Mouse (Mus musculus) A20 (cell line): ENCODE measurements around the gene Tial1.
A peak's percentile ranks its signal among the peaks of the same experiment; 100 is the strongest.

Experiments
- DNase-seq: peaks from one replicate; pipeline ENCODE4 v3.0.0-alpha.2; 2011; ENCODE audit warnings: low read depth, low spot score

Gene Tial1

DNA sequence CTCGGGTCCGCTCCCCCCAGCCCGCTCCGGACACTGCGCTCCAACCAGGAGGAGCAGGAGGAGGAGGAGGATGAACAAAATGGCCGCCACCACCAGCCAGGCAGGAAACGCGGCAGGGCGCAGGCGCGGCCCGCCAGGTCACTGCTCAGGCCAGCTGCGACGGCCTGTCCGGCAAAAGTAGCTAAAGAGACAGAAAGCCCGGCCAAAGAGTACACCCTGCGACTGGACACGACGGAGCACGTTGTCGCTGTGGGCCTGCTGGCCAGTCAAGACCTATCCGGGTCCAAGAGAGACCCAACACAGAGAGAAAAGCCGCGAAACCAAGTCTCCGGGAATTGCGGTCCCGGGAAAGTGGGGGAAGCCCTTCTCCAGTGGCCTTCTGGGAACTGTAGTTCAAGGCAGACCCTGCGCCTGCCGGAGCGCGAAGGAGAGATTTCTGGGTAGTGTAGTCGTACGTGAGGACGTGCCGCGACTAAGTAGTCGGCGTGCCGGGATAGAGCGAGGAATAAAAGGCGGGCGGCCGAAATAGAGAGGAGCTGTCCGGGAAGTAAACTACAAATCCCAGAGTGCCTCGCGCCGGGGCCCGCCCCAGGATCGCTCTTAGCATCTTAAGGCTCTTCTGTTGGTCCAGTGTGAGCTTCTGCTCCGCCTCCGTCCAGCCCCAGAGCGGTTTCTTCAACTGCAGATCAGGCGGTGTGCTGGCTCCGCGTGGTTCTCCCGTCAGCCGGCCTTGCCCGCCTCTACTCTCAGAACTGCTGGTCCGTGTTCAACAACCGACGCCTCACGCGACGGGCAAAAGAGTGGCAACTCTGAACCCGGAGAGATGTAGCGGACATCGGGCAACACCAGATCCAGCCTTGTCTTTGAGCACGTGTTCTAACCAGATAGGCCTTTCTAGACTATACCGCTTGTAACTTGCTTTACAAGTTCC, at the start of gene Tial1:
TSS of gene Tial1 (minus strand) at position 433 of the 931 bp plus-strand sequence.
- DNase-seq, result peak; percentile 99

DNA sequence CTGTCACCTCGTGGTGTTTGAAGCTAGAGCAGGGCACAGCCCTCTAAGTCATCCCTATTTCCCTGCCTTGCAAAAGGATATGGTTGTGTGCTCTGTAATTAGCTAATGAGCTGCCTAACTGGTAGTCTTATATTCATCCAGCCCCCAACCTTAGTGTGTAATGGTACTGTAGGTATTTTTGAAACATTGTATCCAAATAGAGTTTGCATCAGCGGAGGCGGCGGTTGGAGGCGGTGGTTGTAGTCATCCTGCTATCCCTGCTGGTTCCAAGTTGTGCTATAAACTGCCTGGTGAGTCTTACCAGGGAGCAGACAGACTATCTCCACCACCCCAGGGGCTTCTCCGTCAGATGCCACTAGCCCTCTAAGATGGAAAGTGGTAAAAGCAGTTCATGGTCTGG, 42.6 kb upstream of the Tial1 start:
- no peak for DNase-seq

DNA sequence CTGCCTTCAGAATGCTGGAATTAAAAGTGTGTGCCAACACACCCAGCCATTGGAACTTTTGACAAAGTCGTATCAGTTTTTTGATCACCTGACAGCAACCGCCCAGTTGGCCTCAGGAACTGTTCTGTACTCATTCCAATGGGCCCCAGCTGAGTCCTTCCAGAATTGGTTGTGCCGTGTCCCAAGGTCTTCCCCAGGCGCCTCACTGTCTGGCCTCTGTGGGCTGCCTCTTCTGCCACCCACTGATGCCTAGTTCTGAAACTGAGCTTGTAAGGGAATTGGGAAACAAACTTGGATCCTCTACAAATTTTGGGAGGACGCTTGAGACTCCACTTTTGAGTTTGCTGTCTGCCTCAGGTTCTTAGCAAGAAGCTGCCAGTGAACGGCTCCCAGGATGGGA, 38.3 kb upstream of the Tial1 start:
- DNase-seq, result no peak

DNA sequence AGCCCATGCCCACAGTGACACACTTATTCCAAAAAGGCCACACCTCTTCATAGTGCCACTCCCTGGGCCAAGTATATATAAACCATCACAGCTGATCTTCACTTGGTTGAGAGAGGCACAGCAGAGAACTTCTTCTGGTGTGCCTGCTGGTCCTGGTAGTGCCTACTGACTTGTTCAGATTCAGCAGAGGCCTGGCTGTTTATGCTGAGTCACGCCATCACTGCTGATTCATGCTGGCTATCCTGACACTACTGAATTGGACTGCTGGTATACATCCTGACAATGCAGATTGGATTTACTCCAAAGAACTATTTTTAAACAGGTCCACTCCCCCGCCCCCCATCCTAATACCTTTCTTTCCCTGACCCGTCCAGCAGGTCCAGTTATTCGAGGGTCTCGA, 33.0 kb upstream of the Tial1 start:
- no peak for DNase-seq

DNA sequence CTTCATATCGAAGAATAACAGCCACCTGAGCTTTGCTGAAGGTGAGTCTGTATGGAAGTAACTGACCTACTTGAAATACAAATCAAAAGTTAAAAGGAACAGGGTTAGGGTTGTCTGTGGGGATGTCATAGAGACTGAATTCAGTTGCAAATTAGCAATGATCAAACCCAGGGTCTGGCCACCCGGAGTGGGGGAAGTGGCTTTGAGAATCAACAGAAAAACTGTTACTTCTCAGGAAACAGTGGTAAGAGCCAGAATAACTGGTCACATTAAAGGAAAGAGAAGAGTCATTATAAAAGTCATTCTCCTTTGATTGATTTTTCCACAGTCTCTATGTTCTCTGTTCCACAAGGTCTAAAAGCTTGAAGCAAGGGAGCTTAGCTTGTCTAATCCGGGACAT, 27.5 kb upstream of the Tial1 start:
- no peak for DNase-seq

DNA sequence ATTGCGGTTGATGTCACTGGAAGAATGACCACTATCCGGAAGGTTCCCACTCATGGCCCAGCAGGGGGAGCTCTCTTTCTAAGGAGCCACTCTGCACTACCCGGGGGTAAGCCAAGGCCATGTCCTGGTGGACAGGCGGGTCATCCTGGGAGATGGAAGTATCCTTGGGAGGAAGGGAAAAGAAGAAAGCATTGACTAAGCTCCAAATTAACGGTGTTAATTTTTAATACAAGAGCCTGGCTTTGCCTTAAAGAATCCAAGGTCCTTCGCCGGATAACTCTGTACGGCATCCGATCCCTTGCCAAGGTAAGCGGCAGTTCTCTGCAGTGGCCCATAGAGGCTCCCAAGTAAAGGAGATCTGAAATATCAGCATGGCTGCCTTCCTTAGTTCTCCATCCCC, 12.8 kb upstream of the Tial1 start:
- DNase-seq, result peak; percentile 34

DNA sequence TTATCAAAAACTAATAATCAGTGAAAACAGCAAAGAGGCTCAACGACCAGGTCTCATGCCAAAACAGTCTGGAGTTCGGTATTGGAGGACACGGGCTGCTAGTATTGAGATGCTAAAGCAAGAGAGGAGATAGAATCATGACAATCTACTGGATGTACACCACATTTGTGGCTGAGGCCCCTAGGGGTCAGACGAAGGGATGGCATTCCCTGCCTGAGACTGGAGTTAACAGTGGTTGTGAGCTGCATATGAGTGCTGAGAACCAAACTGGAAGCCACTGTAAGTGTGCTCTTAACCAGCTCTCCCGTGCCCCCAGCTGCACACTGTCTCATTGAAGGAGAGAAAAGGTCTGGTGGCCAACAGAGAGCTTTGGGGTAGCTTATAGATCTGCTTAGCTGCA, 889 bp upstream of the Tial1 start:
- peak; percentile 66 for DNase-seq

DNA sequence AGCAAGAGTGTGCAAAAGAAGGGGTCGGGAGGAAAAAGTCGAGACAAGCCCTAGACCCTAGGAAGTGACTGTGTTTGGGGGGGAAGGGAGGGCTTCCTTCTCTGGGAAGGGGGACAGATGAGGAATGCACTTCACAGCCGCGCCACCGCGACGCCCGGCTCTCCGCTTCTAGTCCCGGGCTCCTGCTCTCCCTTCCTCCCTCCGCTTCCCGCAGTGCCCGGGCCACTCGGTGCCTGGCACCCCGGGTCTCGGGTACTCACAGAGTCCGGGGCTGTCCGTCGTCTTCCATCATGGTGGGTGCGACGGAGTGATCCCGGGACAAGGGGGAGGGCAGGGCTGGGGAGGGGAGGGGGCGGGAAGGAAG, 670 bp downstream of the Tial1 start:
- no peak for DNase-seq

DNA sequence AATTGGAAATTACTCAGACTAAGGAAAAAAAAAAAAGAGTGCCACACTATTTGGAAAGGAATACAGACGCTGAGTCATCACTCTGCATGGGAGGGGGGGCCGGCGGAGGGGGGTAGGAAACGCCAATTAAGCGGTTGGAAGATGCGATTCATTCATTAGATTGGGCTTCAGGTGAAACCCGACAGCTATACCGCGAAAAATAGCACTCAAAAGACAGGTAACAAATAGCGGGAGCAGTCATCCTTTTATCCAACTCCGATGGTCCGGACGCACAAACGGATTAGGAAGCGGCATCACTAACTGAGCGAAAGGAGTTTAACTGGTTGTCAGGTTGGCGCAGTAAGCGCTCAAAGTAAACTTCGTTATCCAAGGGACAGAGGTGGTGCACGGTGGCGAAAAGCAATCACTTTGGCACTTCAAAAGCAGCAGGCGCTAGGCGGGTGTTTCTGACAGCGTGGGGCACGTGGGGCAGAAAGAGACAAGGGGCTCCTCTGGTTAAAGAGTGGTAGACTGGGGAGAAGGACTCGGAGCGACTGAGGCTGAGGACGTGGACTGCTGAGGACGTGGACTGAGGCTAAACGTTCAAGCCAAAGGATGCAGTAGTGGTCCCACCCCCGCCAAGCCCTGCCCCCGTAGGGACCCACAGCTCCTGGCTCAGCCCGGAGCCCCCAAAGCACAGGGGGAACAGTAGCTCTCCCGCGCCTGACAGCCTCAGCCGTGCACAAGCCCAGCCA, 1.2 kb downstream of the Tial1 start:
- peak; percentile 73 for DNase-seq

DNA sequence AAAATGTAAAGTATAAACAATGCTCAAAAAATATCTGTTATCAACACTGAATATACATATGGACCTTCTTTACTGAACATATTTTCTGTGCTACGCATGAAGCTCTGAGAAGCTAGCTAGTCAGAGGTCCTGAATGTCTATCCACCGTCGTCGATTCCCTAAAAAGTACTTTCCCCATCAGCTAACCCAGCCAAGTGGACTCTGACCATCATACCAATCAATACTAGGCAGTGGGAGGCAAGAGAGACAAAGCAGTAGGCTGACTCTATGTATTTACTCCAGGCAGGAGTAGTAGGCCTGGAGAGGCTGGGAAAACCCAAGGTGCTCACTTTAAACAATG, 1.8 kb downstream of the Tial1 start:
- no peak for DNase-seq

DNA sequence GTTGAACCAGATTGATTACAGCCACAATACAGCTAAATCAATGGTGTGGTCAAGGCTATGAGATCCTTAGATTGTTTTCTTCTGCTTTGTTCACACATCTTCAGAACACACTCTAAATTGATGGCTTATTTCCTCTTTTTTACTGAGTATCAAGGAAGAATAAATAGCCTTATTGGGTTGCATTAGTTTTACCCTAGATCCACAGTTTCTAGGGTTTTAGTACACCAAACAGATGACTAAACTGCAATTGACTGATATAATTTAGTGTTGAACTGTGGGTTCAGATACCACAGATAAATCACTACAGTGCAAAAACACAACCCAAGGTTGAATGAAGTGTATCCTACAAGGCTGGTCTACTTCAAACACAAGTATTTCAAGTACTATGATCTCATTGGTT, 3.5 kb downstream of the Tial1 start:
- peak; percentile 54 for DNase-seq

DNA sequence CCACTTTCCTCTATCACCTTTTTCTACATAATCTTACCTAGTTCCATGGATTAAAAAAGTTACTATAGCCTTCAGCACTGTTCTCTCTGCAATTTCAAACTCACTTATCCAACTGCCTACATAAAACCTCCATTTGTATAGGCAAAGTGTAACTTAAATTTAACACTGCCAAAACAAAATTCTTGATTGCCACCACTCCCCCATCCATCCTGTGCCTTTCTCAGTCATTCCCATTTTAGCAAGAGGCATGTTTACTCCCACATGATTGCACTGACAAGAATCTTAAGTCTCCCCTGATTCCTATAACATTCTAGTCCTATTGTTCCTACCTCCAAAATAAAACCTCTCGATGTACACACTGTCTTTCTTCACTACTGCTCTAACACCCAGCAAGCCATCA, 8.8 kb downstream of the Tial1 start:
- no peak for DNase-seq

DNA sequence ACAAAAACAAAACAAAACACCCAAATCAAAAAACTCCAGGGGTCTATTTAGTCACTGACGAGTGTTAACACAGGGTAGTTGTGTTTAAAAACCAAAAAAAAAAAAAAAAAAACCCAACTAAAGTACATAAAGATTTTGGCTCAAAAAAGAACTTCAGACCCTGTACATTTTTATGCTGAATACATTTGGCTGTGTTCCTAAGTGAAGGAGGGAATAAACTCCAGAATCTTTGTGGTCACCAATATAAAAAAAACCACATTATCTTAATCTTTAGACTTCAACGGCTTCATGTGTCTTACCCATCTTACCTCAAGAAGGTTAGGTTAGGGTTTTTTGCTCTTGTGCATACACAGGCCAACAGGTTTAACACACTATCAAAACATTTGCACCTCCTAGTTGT, 20.9 kb downstream of the Tial1 start:
- DNase-seq, result no peak

DNA sequence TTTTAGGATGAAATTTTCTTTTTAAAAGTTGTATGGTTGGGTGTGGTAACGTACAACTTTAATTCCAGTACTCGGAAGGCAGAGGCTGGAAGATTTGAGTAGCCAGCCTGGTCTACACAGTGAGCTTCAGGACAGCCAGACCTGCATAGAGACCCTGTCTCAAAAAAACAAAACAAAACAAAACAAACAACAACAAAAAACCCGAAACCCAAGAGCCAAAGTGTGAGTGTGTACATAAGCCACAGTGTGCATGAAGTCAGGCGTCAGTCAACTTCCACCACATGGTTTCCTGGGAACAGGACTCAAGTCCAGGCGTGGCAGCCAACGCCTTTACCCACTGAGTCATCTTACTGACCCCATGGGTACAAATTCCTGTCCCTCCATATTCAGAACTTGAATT, 22.3 kb downstream of the Tial1 start:
- DNase-seq, result no peak

DNA sequence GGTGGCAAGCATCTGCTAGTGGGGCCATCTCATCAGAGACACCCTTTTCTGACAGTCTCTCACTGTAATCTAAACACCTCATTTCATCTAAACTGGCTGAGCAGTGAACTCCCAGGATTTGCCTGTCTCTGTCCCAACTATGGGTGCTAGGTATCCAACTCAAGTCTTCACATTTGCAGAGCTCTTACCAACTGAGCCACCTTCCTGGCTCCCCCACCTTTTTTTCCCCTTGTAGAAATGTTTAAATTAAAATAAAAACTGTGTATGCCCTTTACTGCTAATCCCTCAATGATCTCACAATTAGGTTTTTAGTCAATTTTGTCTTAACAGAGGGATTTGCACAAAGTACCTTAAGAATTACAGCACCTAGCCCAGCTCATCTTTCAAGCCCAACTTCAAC, 23.4 kb downstream of the Tial1 start:
- DNase-seq, result no peak

DNA sequence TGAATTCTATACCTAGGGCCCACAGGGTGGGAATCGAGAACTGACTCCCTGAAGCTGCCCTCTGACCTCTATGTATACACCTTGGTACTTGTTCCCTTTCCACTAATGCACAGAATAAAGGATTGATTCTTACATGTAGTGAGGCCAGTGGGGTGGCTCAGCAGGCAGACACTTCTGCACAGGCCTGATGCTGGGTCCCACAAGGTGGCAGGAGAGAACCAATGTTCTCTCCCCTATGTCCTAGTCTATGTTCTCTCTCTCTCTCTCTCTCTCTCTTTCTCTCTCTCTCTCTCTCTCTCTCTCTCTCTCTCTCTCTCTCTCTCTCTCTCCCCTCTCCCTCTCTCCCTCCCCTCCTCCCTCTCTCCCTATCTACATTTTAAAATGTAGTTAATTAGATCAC, 28.3 kb downstream of the Tial1 start:
- peak; percentile 29 for DNase-seq

DNA sequence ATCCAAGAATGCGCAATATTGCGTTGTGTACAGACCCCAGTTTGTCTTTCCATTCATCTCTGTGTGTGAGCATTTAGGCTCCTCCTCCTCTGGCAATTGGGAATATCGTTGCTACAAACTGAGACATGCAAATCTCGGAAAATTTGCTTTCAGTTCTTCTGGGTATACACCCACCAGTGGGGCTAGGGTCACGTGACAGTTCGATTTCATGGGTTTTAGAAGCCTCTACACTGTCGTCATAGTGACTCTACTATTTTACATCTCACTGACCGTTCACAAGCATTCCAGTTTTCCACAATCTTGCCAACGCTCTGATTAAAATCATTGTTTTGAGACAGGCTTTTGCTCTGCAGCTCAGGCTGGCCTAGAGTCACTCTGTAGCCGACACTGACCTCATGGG, 28.9 kb downstream of the Tial1 start:
- no peak for DNase-seq

DNA sequence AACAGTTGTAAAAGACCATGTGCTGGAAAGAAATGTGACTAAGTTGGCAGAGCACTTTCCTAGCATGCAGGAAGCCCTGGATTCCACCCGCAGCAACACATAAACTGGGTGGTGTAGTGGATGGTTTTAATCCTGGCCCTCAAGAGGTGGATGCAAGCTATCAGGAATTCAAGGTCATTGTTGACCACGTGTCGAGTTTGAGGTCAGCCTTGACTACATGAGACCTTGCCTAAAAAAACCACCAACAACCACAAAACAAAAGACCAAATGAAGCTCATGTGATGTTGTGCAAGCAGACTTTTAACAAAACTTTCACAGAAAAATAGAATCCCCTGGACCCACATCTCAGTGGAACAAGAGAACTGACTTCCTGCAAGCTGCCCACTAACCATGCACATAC, 39.0 kb downstream of the Tial1 start:
- no peak for DNase-seq

DNA sequence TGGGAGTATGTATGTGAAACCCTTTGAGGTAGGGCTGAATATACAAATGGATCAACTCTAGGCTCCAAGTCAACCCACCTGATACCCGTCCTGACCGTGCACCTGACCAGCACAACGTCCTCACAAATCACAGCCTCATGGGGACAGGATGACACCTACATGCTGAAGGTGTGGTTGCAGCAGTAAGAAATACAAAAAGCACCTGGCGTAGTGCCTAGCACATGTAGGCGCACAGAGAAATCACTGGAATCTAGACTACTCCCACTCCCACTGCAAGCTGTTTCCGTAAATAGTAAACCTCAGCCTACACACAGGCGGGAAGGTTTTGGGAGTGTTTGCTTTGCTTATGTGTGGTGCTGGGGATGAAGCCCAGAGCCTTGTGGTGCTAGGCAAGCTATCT, 39.8 kb downstream of the Tial1 start:
- DNase-seq, result no peak

DNA sequence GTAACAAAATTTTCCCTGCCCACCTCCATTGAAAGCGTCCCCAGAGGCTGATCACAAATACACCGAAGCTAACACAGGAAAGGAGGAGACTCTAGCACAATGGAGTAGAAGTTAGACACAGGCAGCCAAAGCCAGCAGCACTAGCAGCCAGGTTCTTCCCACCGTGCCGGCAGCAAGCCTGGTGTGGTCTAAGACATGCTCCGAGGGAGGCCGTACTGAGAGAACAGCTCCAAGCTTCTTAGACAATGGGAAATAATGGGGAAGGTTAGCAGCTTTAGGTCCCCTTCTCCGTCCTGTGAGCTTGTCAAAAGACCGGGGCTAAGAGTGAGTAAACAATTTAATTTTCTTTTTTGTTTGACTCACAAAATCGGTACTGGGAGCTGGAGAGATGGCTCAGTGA, 41.8 kb downstream of the Tial1 start:
- no peak for DNase-seq

DNA sequence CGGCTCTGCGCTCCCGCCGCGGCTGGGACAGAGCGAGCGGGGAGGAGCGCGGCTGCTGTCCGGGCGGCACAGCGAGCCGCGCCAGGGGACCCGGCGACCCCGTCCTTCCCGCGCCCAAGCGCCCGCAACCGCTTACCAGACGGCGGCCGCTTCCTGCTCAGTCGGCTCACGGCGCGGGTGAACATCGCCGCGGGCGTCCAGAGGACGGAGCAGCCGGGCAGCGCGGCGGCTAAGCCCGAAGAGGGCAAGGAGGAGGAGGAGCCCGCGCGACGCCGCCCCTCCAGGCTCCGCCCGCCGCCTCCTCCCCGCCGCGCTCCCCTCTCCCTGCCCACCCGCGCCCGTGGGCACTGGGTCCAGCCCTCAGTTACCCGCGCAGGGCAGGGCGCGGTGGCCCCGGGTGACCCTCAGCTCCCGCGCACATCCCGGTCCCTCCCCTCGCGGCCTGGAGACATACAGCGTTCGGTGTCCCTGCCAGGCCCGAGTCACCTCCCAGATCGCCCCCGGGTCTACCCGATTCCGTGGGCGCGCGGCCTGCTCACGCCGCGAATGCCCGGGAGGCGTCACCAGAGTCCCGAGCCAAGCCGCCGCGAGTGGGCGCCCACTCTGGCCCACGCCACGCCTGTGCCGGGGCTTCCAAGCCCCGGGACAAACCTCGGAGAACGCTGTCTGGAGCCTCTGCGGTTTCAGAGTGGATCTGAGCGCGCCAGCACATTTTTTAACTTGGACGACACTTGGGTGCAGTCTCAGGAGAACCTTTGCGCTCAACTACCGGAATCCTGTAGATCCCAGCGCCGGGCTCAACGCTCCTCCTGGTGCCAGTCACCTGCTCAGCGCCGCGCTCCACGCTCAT, 43.4 kb downstream of the Tial1 start, which contains the start of gene Rgs10:
TSS of gene Rgs10 (minus strand) at position 829 of the 850 bp plus-strand sequence.
- peak; percentile 69 for DNase-seq
